Mouse (Mus musculus) thymus, adult 2 months (tissue): Measurements from ENCODE around the gene Cnot2.

Experiments used
- CTCF ChIP-seq: fragments of 200-500 bp; IDR thresholded peaks from 2 replicates; pipeline ENCODE4 v1.5.1; 2012; ENCODE audit warnings: mild to moderate bottlenecking, control low read depth, low read length, moderate library complexity, borderline replicate concordance; ENCODE audit not compliant: control insufficient read depth, poor library complexity, insufficient read depth; ENCODE audit errors: extremely low read depth
- POLR2A ChIP-seq: fragments of 200-500 bp; IDR thresholded peaks from 2 replicates; pipeline ENCODE4 v1.6.1; 2012; ENCODE audit warnings: mild to moderate bottlenecking, low read length, control low read depth, moderate library complexity; ENCODE audit not compliant: control insufficient read depth, poor library complexity, insufficient read depth; ENCODE audit errors: extremely low read depth

DNA sequence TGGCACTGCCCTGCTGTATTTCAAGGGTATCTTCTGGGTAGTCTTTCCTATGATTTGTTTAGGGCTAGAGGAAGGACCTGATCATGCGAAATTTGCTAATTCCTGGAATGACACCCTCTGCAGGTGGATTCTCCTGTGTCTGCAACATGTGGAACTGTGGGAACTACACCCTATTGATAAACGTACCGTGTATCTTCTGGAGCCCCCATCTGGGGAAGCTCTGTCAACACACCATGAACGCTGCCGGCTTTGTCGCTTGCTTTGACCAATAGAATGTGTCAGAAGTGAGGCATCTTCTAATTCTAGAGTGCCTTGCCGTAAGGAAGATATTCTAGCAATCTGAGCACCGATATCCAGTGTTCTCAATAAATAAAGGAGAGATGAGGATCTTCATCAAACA lies 136.5 kb downstream of the Cnot2 start:
- TF ChIP-seq POLR2A: no peak
- no peak for TF ChIP-seq CTCF
